In the genomic region with DNA sequence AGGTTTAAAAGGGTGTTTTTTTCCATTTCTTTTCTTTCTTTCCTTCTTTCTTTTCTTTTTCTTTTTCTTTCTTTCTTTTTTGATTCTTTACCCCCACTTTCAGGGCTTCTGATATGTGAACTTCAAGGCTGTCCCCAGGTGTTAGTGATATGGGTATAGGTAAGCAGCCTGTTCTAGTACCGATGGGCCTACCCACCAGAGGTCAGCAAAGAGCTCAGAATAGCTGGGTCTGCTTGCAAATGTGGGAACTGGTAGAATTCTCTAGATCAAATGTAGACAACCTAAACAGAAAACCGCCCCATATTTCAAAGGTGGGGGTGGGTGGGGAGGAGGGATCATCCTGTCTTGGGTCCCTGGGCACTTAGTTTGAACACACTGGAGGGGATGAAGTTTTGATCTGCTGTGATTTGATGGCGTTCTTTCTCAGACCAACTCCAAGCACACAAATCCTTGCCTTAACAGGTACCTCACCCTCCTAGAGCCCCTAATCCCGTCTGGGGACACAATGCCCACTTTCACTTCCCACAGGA, we compare ENCODE assay signal across 8 mouse cellular contexts. TPM values are rescaled to one million over a fixed set of nuclear protein-coding genes. Genes with fewer than 3 reads are reported as not detected.
DNase-seq lines count a peak whose midpoint lies in the region; ATAC-seq and TF ChIP-seq lines count a peak whose summit lies in the region.

No protein-coding gene starts in this region.

- peak; percentile 71 for ATAC-seq in midbrain, embryonic 11.5 days (ENCODE audit: low FRiP score)

- WGBS in heart, embryonic 10.5 days, result 33% methylated on average over 4 of the region's 4 CpGs
- WGBS in kidney, adult 2 months, result 29% methylated on average over 4 of the region's 4 CpGs
- WGBS in limb, embryonic 10.5 days, result 36% methylated on average over 4 of the region's 4 CpGs
- 35% methylated on average over 4 of the region's 4 CpGs for WGBS in midbrain, embryonic 11.5 days

- H3K4me3 ChIP-seq in heart, embryonic 10.5 days, result no peak overlapping the region
- H3K4me3 ChIP-seq in cortical plate, adult 2 months (ENCODE audit: insufficient read depth, low read length), result no peak overlapping the region
- H3K4me3 ChIP-seq in kidney, adult 2 months (ENCODE audit: insufficient read depth, low read depth, low read length), result no peak overlapping the region
- no peak overlapping the region for H3K4me3 ChIP-seq in limb, embryonic 10.5 days
- H3K4me3 ChIP-seq in midbrain, embryonic 11.5 days (ENCODE audit: low read depth, low read length), result no peak overlapping the region

- DNase-seq in heart, adult 18-20 months, result peak; percentile 85 to 93
- no peak for DNase-seq in heart, embryonic 10.5 days (ENCODE audit: low spot score)
- peak; percentile 57 to 58 for DNase-seq in gastrocnemius, adult 8-10 months (ENCODE audit: low spot score in 2 of 2)
- DNase-seq in kidney, adult 2 months, result peak; percentile 90
- peak; percentile 85 for DNase-seq in limb, embryonic 10.5 days (ENCODE audit: low spot score)
- DNase-seq in midbrain, embryonic 11.5 days (ENCODE audit: low spot score, missing footprints), result peak; percentile 97
- DNase-seq in right cerebral cortex, postnatal 4 days, result peak; percentile 83

- H3K4me2 ChIP-seq in midbrain, embryonic 11.5 days, result no peak overlapping the region

- TF ChIP-seq POLR2A in cortical plate, adult 2 months (IDR thresholded peaks at IDR 0.05; ENCODE audit: extremely low read depth, insufficient read depth, low read length), result no peak
- no peak for TF ChIP-seq POLR2A in kidney, adult 2 months (IDR thresholded peaks at IDR 0.05; ENCODE audit: low read depth, low read length)

- no peaks in the 10 kb centered on the region for H3K27me3 ChIP-seq in heart, embryonic 10.5 days (ENCODE audit: insufficient read depth, poor library complexity, severe bottlenecking)
- no peaks in the 10 kb centered on the region for H3K27me3 ChIP-seq in kidney, adult 2 months (replicated peaks; ENCODE audit: control insufficient read depth, insufficient read depth, low read length)
- H3K27me3 ChIP-seq in limb, embryonic 10.5 days (ENCODE audit: low read depth, poor library complexity, severe bottlenecking), result no peaks in the 10 kb centered on the region
- H3K27me3 ChIP-seq in midbrain, embryonic 11.5 days (ENCODE audit: control insufficient read depth, insufficient read depth, low read length), result no peaks in the 10 kb centered on the region

- no peaks in the 10 kb centered on the region for H3K9me3 ChIP-seq in heart, embryonic 10.5 days
- H3K9me3 ChIP-seq in limb, embryonic 10.5 days (replicated peaks), result no peaks in the 10 kb centered on the region
- H3K9me3 ChIP-seq in midbrain, embryonic 11.5 days (ENCODE audit: control insufficient read depth, low read length), result no peaks in the 10 kb centered on the region

- no peaks in the 10 kb centered on the region for H3K36me3 ChIP-seq in heart, embryonic 10.5 days
- H3K36me3 ChIP-seq in kidney, adult 2 months (ENCODE audit: control insufficient read depth, insufficient read depth, low read length), result no peaks in the 10 kb centered on the region
- no peaks in the 10 kb centered on the region for H3K36me3 ChIP-seq in limb, embryonic 10.5 days
- no peaks in the 10 kb centered on the region for H3K36me3 ChIP-seq in midbrain, embryonic 11.5 days (ENCODE audit: control insufficient read depth, insufficient read depth, low read length)

- H3K9ac ChIP-seq in midbrain, embryonic 11.5 days (ENCODE audit: low read length), result no peak overlapping the region

- TF ChIP-seq CTCF in cortical plate, adult 2 months (IDR thresholded peaks at IDR 0.05; ENCODE audit: extremely low read depth, insufficient read depth, low read length), result peak; percentile 83
- TF ChIP-seq CTCF in kidney, adult 2 months (conservative IDR thresholded peaks at IDR 0.05; ENCODE audit: insufficient read depth, insufficient read length, low read depth, low read length), result peak; percentile 84

- H3K4me1 ChIP-seq in heart, embryonic 10.5 days, result peaks cover 10% of the 10 kb centered on the region; the same call in 1 of the 2 replicates
- H3K4me1 ChIP-seq in cortical plate, adult 2 months (ENCODE audit: control insufficient read depth, insufficient read depth, low read length), result no peaks in the 10 kb centered on the region
- no peaks in the 10 kb centered on the region for H3K4me1 ChIP-seq in kidney, adult 2 months (ENCODE audit: control insufficient read depth, insufficient read depth, low read length)
- H3K4me1 ChIP-seq in limb, embryonic 10.5 days, result peaks cover 17% of the 10 kb centered on the region
- no peaks in the 10 kb centered on the region for H3K4me1 ChIP-seq in midbrain, embryonic 11.5 days (ENCODE audit: control insufficient read depth, insufficient read depth, low read length)

- no peak overlapping the region for H3K27ac ChIP-seq in heart, embryonic 10.5 days
- no peak overlapping the region for H3K27ac ChIP-seq in cortical plate, adult 2 months (ENCODE audit: insufficient read depth, low read length)
- H3K27ac ChIP-seq in kidney, adult 2 months (ENCODE audit: insufficient read depth, low read depth, low read length), result no peak overlapping the region
- H3K27ac ChIP-seq in limb, embryonic 10.5 days, result peak overlapping the region; percentile 62
- H3K27ac ChIP-seq in midbrain, embryonic 11.5 days (ENCODE audit: low read depth, low read length), result no peak overlapping the region

RNA-seq across cellular contexts. Expression of gene Gnas, which starts 28.1 kb away (rescaled TPM):
- total RNA-seq in heart, adult 18-20 months (2021), result 1,000 to 10,000 TPM; 1,194 to 1,253 TPM
- 964 and 1,128 TPM in 2 replicates for polyA plus RNA-seq in heart, embryonic 10.5 days (2016; fragmentation: Nextera tagmentation; extraction: Ambion mirVana)
- 2,122 and 2,206 TPM in 2 replicates for polyA plus RNA-seq in cortical plate, adult 2 months (2012; rRNA removed)
- 1,000 to 10,000 TPM; 1,232 to 1,409 (median 1,307) TPM for total RNA-seq in gastrocnemius, adult 8-10 months (2022)
- 872 and 1,035 TPM in 2 replicates for polyA plus RNA-seq in kidney, adult 2 months (2012; rRNA removed)
- 1,045 and 1,269 TPM in 2 replicates for polyA plus RNA-seq in limb, embryonic 10.5 days (2016; fragmentation: Nextera tagmentation; extraction: Ambion mirVana)
- 1,087 and 1,162 TPM in 2 replicates for polyA plus RNA-seq in midbrain, embryonic 11.5 days (2014; fragmentation: Nextera tagmentation; extraction: Ambion mirVana)

RNA-seq across cellular contexts. Expression of gene Gm20721, which starts 34.3 kb away (rescaled TPM):
- 1 to 10 TPM; 1.8 to 2.3 TPM for total RNA-seq in heart, adult 18-20 months (2021)
- polyA plus RNA-seq in heart, embryonic 10.5 days (2016; fragmentation: Nextera tagmentation; extraction: Ambion mirVana), result 7.1 and 20.6 TPM in 2 replicates
- 0.06 TPM in 1 of 2 replicates, not detected in the other for polyA plus RNA-seq in cortical plate, adult 2 months (2012; rRNA removed)
- 1 to 10 TPM; 1.0 to 2.2 (median 1.2) TPM for total RNA-seq in gastrocnemius, adult 8-10 months (2022)
- not detected in 2 replicates for polyA plus RNA-seq in kidney, adult 2 months (2012; rRNA removed)
- polyA plus RNA-seq in limb, embryonic 10.5 days (2016; fragmentation: Nextera tagmentation; extraction: Ambion mirVana), result 14.9 and 15.2 TPM in 2 replicates
- 9.5 and 15.7 TPM in 2 replicates for polyA plus RNA-seq in midbrain, embryonic 11.5 days (2014; fragmentation: Nextera tagmentation; extraction: Ambion mirVana)
